Mouse (Mus musculus) bone marrow macrophage, adult 2 months (primary cell): ENCODE results near the gene Ogfod3.

Source experiments
- CTCF ChIP-seq: IDR thresholded peaks from 2 replicates; pipeline ENCODE4 v1.5.1; 2012; ENCODE audit warnings: low read depth, mild to moderate bottlenecking, low read length, moderate library complexity
- POLR2A ChIP-seq: IDR thresholded peaks from 2 replicates; pipeline ENCODE4 v1.6.1; 2012; ENCODE audit warnings: mild to moderate bottlenecking, low read depth, low read length, borderline replicate concordance

- no peak for TF ChIP-seq CTCF
- TF ChIP-seq POLR2A: no peak
Observed at GRCm38 (mm10) chr11:121174234-121174633, 30.3 kb downstream of the Ogfod3 start.
